Mouse (Mus musculus) E14TG2a.4 (cell line): ENCODE measurements around the gene Elk3.

Experiments used
- CTCF ChIP-seq: conservative IDR thresholded peaks from 2 replicates; pipeline ENCODE4 v1.5.1; 2014; ENCODE audit warnings: low read length
- POU5F1 ChIP-seq: IDR thresholded peaks from 2 replicates; pipeline ENCODE4 v1.6.1; 2014; ENCODE audit warnings: low read length, borderline replicate concordance

- no peak for TF ChIP-seq CTCF
- TF ChIP-seq POU5F1 = no peak
Observed at GRCm38 (mm10) chr10:93353545-93354326, 42.8 kb upstream of the Elk3 start.
